Mouse (Mus musculus): ENCODE measurements around the gene Syt12.
"Not testable (repeated sequence)": the region's sequence is repeated elsewhere in the genome, so short reads cannot be mapped to it uniquely, and the experiment has no call there.

The Syt12 gene

GRCm38 (mm10) chr19:4491080-4491695 is 13.9 kb upstream of the Syt12 start:
- DNase-seq (ENCODE audit: low spot score in 2 of 2), result no peak

GRCm38 (mm10) chr19:4487877-4488276 is 10.6 kb upstream of the Syt12 start:
- DNase-seq (ENCODE audit: low spot score in 2 of 2), result no peak

GRCm38 (mm10) chr19:4485006-4485405 is 7.8 kb upstream of the Syt12 start:
- DNase-seq (ENCODE audit: low spot score in 2 of 2), result no peak

- DNase-seq (ENCODE audit: low spot score in 2 of 2), result no peak
Measured at GRCm38 (mm10) chr19:4482111-4482859, 5.0 kb upstream of the Syt12 start.

GRCm38 (mm10) chr19:4481326-4481725 is 4.1 kb upstream of the Syt12 start:
- DNase-seq (ENCODE audit: low spot score in 2 of 2), result peak in 1 of 2 experiments; percentile 60

GRCm38 (mm10) chr19:4480041-4480440 is 2.8 kb upstream of the Syt12 start:
- no peak for DNase-seq (ENCODE audit: low spot score in 2 of 2)

- no peak for DNase-seq (ENCODE audit: low spot score in 2 of 2)
Measured at GRCm38 (mm10) chr19:4478190-4478516, 906 bp upstream of the Syt12 start.

GRCm38 (mm10) chr19:4476601-4477257 is 518 bp downstream of the Syt12 start:
- peak in 1 of 2 experiments; percentile 55 for DNase-seq (ENCODE audit: low spot score in 2 of 2)

- DNase-seq (ENCODE audit: low spot score in 2 of 2), result peak in 1 of 2 experiments; percentile 35
Measured at GRCm38 (mm10) chr19:4475224-4475925, 1.9 kb downstream of the Syt12 start.

GRCm38 (mm10) chr19:4474739-4475138 is 2.5 kb downstream of the Syt12 start:
- DNase-seq (ENCODE audit: low spot score in 2 of 2), result no peak

- DNase-seq (ENCODE audit: low spot score in 2 of 2), result no peak
Measured at GRCm38 (mm10) chr19:4473549-4473948, 3.7 kb downstream of the Syt12 start.

GRCm38 (mm10) chr19:4468363-4468762 is 8.9 kb downstream of the Syt12 start:
- DNase-seq (ENCODE audit: low spot score in 2 of 2), result no peak

- DNase-seq (ENCODE audit: low spot score in 2 of 2), result no peak
Measured at GRCm38 (mm10) chr19:4464666-4465065, 12.6 kb downstream of the Syt12 start.

- DNase-seq (ENCODE audit: low spot score in 2 of 2), result no peak
Measured at GRCm38 (mm10) chr19:4461981-4462380, 15.3 kb downstream of the Syt12 start.

- DNase-seq (ENCODE audit: low spot score in 2 of 2), result peak in 1 of 2 experiments; percentile 55
Measured at GRCm38 (mm10) chr19:4456227-4456626, 21.0 kb downstream of the Syt12 start.

GRCm38 (mm10) chr19:4455071-4455800 is 22.0 kb downstream of the Syt12 start:
- DNase-seq (ENCODE audit: low spot score in 2 of 2), result peak in 1 of 2 experiments; percentile 26

- DNase-seq (ENCODE audit: low spot score in 2 of 2), result not testable (repeated sequence)
Measured at GRCm38 (mm10) chr19:4454040-4454439, 23.2 kb downstream of the Syt12 start.

- DNase-seq (ENCODE audit: low spot score in 2 of 2), result no peak
Measured at GRCm38 (mm10) chr19:4452525-4452924, 24.7 kb downstream of the Syt12 start.

- no peak for DNase-seq (ENCODE audit: low spot score in 2 of 2)
Measured at GRCm38 (mm10) chr19:4451965-4452364, 25.3 kb downstream of the Syt12 start.

GRCm38 (mm10) chr19:4451098-4451497 is 26.1 kb downstream of the Syt12 start:
- DNase-seq (ENCODE audit: low spot score in 2 of 2), result no peak

- DNase-seq (ENCODE audit: low spot score in 2 of 2), result no peak
Measured at GRCm38 (mm10) chr19:4450666-4451065, 26.6 kb downstream of the Syt12 start.

- DNase-seq (ENCODE audit: low spot score in 2 of 2), result no peak
Measured at GRCm38 (mm10) chr19:4449230-4449629, 28.0 kb downstream of the Syt12 start.

All from left cerebral cortex, adult 9 months (tissue).